Mouse (Mus musculus): ENCODE measurements around the gene Fam136a. TPM values are rescaled to one million over a fixed set of nuclear protein-coding genes. Genes with fewer than 3 reads are reported as not detected.
"Not testable (repeated sequence)": the region's sequence is repeated elsewhere in the genome, so short reads cannot be mapped to it uniquely, and the experiment has no call there.

Gene Fam136a
- polyA plus RNA-seq, 1 experiment from 2014 or later: 112 TPM

- WGBS: 92% methylated on average over 6 of the region's 6 CpGs
- Histone ChIP-seq H3K27ac (ENCODE audit: low read depth, low read length) (no peak overlapping the region), H3K9ac (ENCODE audit: low read depth, low read length) (no peak overlapping the region), H3K4me2 (ENCODE audit: low read length) (no peak overlapping the region), H3K4me1 (ENCODE audit: control insufficient read depth, insufficient read depth, low read depth, low read length) (no peaks in the 10 kb centered on the region), H3K27me3 (replicated peaks; ENCODE audit: control insufficient read depth, insufficient read depth, low read length) (no peaks in the 10 kb centered on the region), H3K36me3 (ENCODE audit: control insufficient read depth, insufficient read depth, low read length) (no peaks in the 10 kb centered on the region), H3K4me3 (ENCODE audit: low read length) (no peak overlapping the region), H3K9me3 (ENCODE audit: control insufficient read depth, low read length) (no peaks in the 10 kb centered on the region)
- no peak for ATAC-seq
Observed at GRCm38 (mm10) chr6:86329943-86330342, 35.5 kb upstream of the Fam136a start.

GRCm38 (mm10) chr6:86335121-86335849 is 30.2 kb upstream of the Fam136a start:
- Histone ChIP-seq H3K4me3 (ENCODE audit: low read length) (no peak overlapping the region), H3K4me2 (ENCODE audit: low read length) (no peak overlapping the region), H3K27me3 (replicated peaks; ENCODE audit: control insufficient read depth, insufficient read depth, low read length) (no peaks in the 10 kb centered on the region), H3K36me3 (ENCODE audit: control insufficient read depth, insufficient read depth, low read length) (no peaks in the 10 kb centered on the region), H3K27ac (ENCODE audit: low read depth, low read length) (no peak overlapping the region), H3K9me3 (ENCODE audit: control insufficient read depth, low read length) (no peaks in the 10 kb centered on the region), H3K9ac (ENCODE audit: low read depth, low read length) (no peak overlapping the region), H3K4me1 (ENCODE audit: control insufficient read depth, insufficient read depth, low read depth, low read length) (no peaks in the 10 kb centered on the region)
- 73% methylated on average over 11 of the region's 11 CpGs for WGBS
- ATAC-seq: no peak

DNA sequence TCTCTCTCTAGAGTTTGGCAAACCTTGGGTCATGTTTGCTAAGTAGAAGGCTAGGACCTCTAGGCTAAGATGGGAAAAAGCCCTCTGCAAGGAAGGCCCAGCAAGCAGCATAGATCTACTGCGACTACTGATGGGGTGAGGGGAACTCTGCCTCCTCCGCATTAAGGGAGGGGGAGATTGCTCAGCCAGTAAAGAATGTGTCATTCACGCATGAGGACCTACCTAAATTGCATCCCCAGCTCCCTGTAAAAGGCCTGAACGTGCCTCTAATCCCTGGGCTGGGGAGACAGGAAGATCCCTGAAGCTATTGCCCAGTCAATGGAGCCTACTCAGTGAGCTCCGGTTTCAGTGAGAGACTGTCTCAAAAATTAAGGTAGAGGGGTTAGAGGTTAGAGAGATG is 29.6 kb upstream of the Fam136a start:
- no peaks in the 10 kb centered on the region for H3K9me3 ChIP-seq (ENCODE audit: control insufficient read depth, low read length)

DNA sequence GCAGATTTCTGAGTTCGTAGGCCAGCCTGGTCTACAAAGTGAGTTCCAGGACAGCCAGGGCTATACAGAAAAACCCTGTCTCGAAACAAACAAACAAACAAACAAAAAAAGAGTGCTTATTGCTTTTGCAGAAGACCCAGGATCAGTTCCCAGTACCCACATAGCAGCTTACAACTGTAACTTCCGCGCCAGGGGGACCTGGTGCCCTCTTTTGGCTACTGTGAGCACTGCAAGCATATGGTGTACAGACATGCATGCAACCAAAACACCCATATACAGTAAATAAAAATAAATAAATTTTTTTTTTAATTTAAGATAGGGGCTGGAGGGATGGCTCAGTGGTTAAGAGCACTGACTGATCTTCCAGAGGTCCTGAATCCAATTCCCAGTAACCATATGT is 29.1 kb upstream of the Fam136a start:
- not testable (repeated sequence) for H3K4me2 ChIP-seq (ENCODE audit: low read length); H3K27ac ChIP-seq (ENCODE audit: low read depth, low read length); H3K4me3 ChIP-seq (ENCODE audit: low read length); ATAC-seq; H3K36me3 ChIP-seq (ENCODE audit: control insufficient read depth, insufficient read depth, low read length); H3K4me1 ChIP-seq (ENCODE audit: control insufficient read depth, insufficient read depth, low read depth, low read length); H3K9me3 ChIP-seq (ENCODE audit: control insufficient read depth, low read length); H3K9ac ChIP-seq (ENCODE audit: low read depth, low read length); H3K27me3 ChIP-seq (replicated peaks; ENCODE audit: control insufficient read depth, insufficient read depth, low read length)
- WGBS: 88% methylated on average over 4 of the region's 4 CpGs

More for the DNA sequence above, 29.6 kb upstream of the Fam136a start:
- no peak overlapping the region for H3K27ac ChIP-seq (ENCODE audit: low read depth, low read length)
- H3K4me2 ChIP-seq (ENCODE audit: low read length): no peak overlapping the region
- no peaks in the 10 kb centered on the region for H3K36me3 ChIP-seq (ENCODE audit: control insufficient read depth, insufficient read depth, low read length)
- 83% methylated on average over 5 of the region's 5 CpGs for WGBS
- H3K4me1 ChIP-seq (ENCODE audit: control insufficient read depth, insufficient read depth, low read depth, low read length): no peaks in the 10 kb centered on the region
- no peak overlapping the region for H3K9ac ChIP-seq (ENCODE audit: low read depth, low read length)
- no peak for ATAC-seq
- H3K27me3 ChIP-seq (replicated peaks; ENCODE audit: control insufficient read depth, insufficient read depth, low read length): no peaks in the 10 kb centered on the region
- no peak overlapping the region for H3K4me3 ChIP-seq (ENCODE audit: low read length)

GRCm38 (mm10) chr6:86343656-86344055 is 21.8 kb upstream of the Fam136a start:
- 0 out of 2 replicates have a peak overlapping the region, but pooled peaks have one; percentile 11 for H3K4me3 ChIP-seq (ENCODE audit: low read length)
- no peaks in the 10 kb centered on the region for H3K9me3 ChIP-seq (ENCODE audit: control insufficient read depth, low read length)
- H3K4me2 ChIP-seq (ENCODE audit: low read length): peak overlapping the region; percentile 43
- H3K4me1 ChIP-seq (ENCODE audit: control insufficient read depth, insufficient read depth, low read depth, low read length): peaks cover 5% of the 10 kb centered on the region; the same call in 1 of the 2 replicates
- peak overlapping the region; percentile 14; the same call in 1 of the 2 replicates for H3K9ac ChIP-seq (ENCODE audit: low read depth, low read length)
- H3K27me3 ChIP-seq (replicated peaks; ENCODE audit: control insufficient read depth, insufficient read depth, low read length): no peaks in the 10 kb centered on the region
- ATAC-seq: no peak
- whole genome bisulfite sequencing: 9% methylated on average over 7 of the region's 7 CpGs
- no peak overlapping the region; the same call in 1 of the 2 replicates for H3K27ac ChIP-seq (ENCODE audit: low read depth, low read length)
- H3K36me3 ChIP-seq (ENCODE audit: control insufficient read depth, insufficient read depth, low read length): no peaks in the 10 kb centered on the region

DNA sequence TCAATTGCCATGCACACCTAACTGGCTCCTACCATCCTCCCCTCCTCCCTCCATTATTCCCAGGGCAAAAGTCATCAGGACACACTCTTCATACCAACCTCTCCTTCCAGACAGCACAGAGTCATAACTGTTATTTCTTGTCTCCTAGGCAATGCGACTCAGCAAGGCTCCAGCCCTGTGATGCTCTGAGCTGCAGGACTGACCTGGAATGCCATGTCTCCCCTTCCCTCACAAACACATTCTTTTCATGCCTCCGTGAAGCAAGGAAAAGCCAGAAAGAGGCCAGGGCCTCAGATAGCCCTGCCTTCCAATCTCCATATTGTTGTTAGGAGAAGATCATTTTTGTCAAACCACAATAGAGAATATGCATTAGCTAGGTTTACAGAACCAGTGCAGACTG is 19.4 kb upstream of the Fam136a start:
- H3K27me3 ChIP-seq (replicated peaks; ENCODE audit: control insufficient read depth, insufficient read depth, low read length): no peaks in the 10 kb centered on the region
- no peak overlapping the region for H3K4me3 ChIP-seq (ENCODE audit: low read length)
- no peak overlapping the region for H3K9ac ChIP-seq (ENCODE audit: low read depth, low read length)
- no peak overlapping the region for H3K4me2 ChIP-seq (ENCODE audit: low read length)
- no peaks in the 10 kb centered on the region for H3K9me3 ChIP-seq (ENCODE audit: control insufficient read depth, low read length)
- H3K4me1 ChIP-seq (ENCODE audit: control insufficient read depth, insufficient read depth, low read depth, low read length): peaks cover 5% of the 10 kb centered on the region; the same call in 1 of the 2 replicates
- H3K27ac ChIP-seq (ENCODE audit: low read depth, low read length): no peak overlapping the region
- 53% methylated on average over 2 of the region's 2 CpGs for WGBS
- H3K36me3 ChIP-seq (ENCODE audit: control insufficient read depth, insufficient read depth, low read length): no peaks in the 10 kb centered on the region
- no peak for ATAC-seq

DNA sequence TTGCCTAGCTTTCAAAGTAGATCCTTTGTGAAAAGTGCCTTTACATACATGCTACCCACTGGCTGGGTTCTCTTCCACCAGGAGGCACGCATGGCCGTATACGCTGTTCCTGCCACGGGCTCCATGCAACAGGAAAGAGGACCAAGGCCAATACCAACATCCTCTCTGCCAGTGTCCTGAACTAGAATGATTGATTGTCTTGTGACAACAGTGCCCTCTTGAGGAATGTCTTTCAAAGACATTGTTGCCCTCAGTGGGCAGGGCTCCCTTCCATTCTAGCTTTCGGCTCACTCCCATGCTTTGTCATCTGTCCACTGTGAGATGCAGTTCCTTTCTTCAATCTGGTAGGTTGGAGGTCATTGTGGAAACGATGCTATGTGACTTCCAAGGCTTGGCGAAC is 16.2 kb upstream of the Fam136a start:
- Histone ChIP-seq H3K27me3 (replicated peaks; ENCODE audit: control insufficient read depth, insufficient read depth, low read length) (no peaks in the 10 kb centered on the region), H3K27ac (ENCODE audit: low read depth, low read length) (no peak overlapping the region), H3K4me3 (ENCODE audit: low read length) (no peak overlapping the region), H3K4me2 (ENCODE audit: low read length) (no peak overlapping the region), H3K36me3 (ENCODE audit: control insufficient read depth, insufficient read depth, low read length) (no peaks in the 10 kb centered on the region), H3K4me1 (ENCODE audit: control insufficient read depth, insufficient read depth, low read depth, low read length) (no peaks in the 10 kb centered on the region), H3K9me3 (ENCODE audit: control insufficient read depth, low read length) (no peaks in the 10 kb centered on the region), H3K9ac (ENCODE audit: low read depth, low read length) (no peak overlapping the region)
- WGBS: 51% methylated on average over 7 of the region's 7 CpGs
- no peak for ATAC-seq

DNA sequence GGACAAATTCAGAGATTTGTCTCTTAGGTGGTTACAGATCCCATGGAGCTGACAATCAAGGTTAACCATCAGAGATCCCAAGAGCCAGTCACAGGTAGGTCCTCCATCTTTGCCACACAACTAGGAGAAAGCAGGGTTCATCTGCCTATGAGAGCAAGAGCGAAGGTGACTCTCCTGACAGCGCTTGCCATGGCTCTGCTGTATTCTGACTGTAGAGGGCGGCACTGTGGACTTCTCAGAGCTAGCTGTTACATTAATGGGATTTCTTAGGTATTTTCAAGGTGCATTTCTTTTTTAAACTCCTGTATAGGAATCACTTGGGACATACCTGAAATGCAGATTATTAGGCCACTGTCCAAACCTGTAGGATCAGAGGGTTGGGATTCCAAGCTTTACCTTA is 10.5 kb upstream of the Fam136a start:
- no peak for ATAC-seq
- Histone ChIP-seq H3K9me3 (ENCODE audit: control insufficient read depth, low read length) (no peaks in the 10 kb centered on the region), H3K4me3 (ENCODE audit: low read length) (no peak overlapping the region), H3K9ac (ENCODE audit: low read depth, low read length) (no peak overlapping the region), H3K27ac (ENCODE audit: low read depth, low read length) (no peak overlapping the region), H3K36me3 (ENCODE audit: control insufficient read depth, insufficient read depth, low read length) (no peaks in the 10 kb centered on the region), H3K4me2 (ENCODE audit: low read length) (no peak overlapping the region), H3K4me1 (ENCODE audit: control insufficient read depth, insufficient read depth, low read depth, low read length) (no peaks in the 10 kb centered on the region), H3K27me3 (replicated peaks; ENCODE audit: control insufficient read depth, insufficient read depth, low read length) (no peaks in the 10 kb centered on the region)
- 59% methylated on average over 3 of the region's 3 CpGs for WGBS

GRCm38 (mm10) chr6:86356956-86357355 is 8.5 kb upstream of the Fam136a start:
- no peak overlapping the region for H3K4me3 ChIP-seq (ENCODE audit: low read length)
- no peaks in the 10 kb centered on the region for H3K9me3 ChIP-seq (ENCODE audit: control insufficient read depth, low read length)
- no peak for ATAC-seq
- H3K4me1 ChIP-seq (ENCODE audit: control insufficient read depth, insufficient read depth, low read depth, low read length): no peaks in the 10 kb centered on the region
- 85% methylated on average over 9 of the region's 9 CpGs for WGBS
- no peak overlapping the region for H3K27ac ChIP-seq (ENCODE audit: low read depth, low read length)
- H3K9ac ChIP-seq (ENCODE audit: low read depth, low read length): no peak overlapping the region
- no peaks in the 10 kb centered on the region for H3K27me3 ChIP-seq (replicated peaks; ENCODE audit: control insufficient read depth, insufficient read depth, low read length)
- H3K4me2 ChIP-seq (ENCODE audit: low read length): no peak overlapping the region
- no peaks in the 10 kb centered on the region for H3K36me3 ChIP-seq (ENCODE audit: control insufficient read depth, insufficient read depth, low read length)
